Mouse (Mus musculus) gastrocnemius, postnatal 4 days (tissue): ENCODE results near the gene L3mbtl1. TPM values are rescaled to one million over a fixed set of nuclear protein-coding genes. Genes with fewer than 3 reads are reported as not detected.

ENCODE experiments used
- DNase-seq, 2 experiments: peaks; one replicate each; pipeline ENCODE4 v3.0.0; 2021 to 2022; ENCODE audit warnings: low spot score in 2 of 2, mixed read lengths in 2 of 2
- total RNA-seq, 2 experiments: library from RNA; stranded (reverse); gene quantifications; 2 replicates each; pipeline ENCODE4 v1.2.3; 2021

Gene L3mbtl1
- total RNA-seq, 2 experiments from 2014 or later: 0.17 to 0.70 TPM

DNA sequence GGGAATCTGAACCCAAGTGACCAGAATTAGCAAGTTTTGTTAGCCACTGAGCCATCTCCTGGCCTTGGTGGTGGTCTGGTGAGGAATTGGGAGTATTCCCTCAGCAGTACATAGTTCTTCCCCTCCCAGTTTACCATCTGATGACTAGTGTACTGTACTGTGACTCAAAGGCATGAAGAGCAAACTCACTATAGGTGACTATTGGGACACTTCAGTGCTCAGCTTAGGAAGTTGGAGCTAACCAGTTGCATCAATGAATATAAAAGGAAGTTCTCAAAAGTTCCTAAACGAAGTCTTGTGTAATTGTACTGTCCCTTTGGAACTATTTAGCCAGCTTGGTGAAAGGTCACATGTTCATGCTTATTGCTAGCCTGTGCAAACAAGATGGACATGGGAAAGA lies 3.7 kb upstream of the L3mbtl1 start:
- DNase-seq: no peak

DNA sequence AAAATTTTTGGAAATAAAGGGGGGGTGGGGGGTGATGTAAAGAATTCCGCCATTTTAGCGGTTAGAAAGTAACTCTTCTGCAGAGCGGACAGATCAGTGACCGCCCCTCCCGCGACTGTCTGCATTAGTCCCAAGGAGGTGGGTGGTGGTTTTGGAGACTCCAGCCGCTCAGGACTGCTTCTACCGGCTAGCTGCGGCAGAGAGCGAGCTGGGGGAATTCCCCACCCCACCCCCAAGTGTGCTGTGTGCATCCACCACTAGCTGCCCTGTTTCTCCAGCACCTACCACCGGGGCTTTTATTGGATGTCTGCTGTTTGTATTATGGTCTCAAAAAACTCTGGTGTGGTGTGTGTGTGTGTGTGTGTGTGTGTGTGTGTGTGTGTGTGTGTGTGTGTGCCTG lies 659 bp downstream of the L3mbtl1 start:
- no peak for DNase-seq

DNA sequence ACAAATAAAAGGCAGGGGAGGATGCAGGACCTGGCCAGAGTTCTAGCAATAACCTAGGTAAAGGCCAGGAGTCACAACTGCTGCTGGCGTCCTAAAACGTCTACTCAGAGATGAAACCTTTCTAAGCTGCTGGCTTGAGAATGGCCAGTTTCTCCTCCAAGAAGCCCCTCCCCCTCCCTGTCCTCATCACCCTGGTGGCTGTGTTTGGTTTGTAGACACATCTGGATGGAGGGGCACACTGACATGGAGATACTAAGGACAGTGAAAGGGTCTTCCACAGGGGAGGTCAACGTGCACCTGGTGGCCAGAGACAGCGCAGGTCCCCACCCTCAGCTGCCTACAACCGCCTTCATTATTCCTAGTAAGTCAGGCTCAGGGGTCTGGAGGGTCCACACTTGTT lies 3.7 kb downstream of the L3mbtl1 start:
- DNase-seq: no peak

DNA sequence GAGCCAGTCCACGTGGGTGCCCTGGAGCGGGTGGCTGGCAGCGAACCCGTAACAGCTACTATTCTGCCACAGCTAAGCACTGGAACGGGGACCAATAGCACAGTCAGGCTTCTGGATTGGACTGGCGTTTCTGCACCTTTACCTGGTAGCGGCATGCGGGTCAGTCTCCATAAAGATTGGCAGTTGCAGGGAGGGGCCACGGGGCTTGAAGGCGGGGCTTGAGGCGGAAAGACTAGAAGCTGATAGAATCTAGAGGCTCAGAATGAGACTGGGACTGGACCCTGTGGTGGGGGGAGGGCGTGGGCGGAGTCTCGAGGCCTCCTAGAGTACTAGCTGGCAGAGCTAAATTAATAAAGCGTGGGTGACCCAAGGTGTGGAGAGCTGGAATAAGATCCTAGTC lies 4.5 kb downstream of the L3mbtl1 start:
- DNase-seq: no peak

DNA sequence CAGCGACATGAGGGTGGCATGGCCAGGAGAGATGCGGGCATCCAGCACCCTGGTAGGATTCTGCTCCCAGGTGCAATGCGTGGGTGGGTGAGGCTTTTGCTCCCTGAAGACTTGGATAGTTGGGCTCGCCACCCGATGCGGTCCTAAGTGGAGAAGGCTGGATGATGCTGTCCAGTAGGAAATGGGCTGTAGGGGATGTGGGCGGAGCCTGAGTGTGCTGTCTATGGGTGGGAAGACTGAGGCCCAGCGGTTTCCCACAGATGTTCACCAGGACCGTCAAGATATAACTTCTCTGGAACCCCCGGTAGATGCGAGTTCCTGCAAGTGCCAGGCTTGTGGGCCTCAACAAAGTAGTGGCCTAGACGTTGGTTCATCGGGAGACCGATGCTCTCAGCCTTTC lies 4.9 kb downstream of the L3mbtl1 start:
- DNase-seq: no peak

DNA sequence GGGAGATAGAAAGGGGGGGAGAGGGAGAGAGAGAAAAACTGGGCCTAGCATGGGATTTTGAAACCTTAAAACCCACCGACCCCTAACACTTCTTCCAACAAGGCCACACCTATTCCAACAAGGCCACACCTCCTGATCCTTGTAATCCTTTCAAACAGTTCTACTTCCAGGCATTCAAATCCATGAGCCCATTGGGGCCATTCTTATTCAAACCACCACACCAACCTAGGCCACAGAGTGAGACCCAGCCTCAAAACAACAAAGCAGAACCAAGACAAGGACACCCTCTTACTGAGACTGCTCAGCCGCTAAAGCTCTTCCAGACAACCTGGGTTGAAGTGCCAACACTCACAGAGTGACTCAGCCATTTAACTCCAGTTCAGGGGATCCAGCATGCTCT lies 7.5 kb downstream of the L3mbtl1 start:
- DNase-seq: no peak

DNA sequence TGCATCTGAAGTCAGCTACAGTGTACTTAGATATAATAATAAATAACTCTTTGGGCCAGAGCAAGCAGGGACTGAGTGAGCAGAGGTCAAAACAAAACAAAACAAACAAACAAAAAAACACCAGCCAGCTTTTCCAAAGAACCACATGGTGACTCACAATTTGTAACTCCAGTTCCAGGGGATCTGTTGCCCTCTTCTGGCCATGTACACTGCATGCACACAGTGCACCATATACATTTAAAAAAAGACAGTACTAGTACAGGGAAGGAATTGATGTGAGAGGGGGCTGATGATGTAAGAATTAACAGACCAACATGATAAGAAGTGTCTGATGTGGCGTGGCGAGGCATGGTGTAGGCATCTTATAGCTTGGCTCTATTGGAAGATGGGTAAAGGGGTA lies 13.6 kb downstream of the L3mbtl1 start:
- no peak for DNase-seq

DNA sequence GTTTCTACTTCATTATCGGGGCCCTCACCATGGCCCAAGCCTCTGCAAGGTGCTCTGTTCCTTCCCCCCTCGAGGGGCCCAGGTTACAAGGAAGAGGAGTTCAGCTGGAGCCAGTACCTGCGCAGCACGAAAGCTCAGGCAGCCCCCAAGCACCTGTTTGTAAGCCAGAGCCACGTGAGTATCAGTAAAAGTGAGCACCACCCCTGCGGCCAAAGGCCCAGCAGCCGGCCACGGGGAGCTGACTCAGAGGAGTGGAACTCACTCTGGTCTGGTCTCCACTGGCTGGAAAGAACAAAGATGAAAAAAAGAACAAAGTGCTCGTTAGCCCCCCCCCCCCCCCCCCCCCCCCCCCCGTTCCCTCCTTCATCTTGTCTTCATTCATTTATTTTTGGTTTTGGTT lies 18.0 kb downstream of the L3mbtl1 start:
- no peak for DNase-seq

DNA sequence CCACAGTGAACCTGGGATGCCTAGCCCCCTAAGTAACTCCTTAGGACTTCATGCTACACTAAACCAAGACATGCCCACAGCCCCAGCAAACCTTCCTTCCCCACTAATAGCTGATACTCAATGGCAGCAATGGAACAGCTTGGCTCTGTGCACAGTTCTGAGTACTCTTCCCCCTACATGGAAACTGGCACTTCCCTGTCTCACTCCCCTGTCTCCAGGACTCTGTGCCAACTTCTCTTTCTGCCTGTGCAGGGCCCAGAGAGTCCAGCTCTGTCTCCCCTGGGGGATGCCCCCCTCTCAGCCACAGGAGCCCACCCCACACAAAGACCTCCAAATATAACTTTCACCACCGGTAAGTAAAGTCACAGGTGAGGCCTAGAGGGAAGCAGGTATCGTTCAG lies 23.5 kb downstream of the L3mbtl1 start:
- DNase-seq: no peak

DNA sequence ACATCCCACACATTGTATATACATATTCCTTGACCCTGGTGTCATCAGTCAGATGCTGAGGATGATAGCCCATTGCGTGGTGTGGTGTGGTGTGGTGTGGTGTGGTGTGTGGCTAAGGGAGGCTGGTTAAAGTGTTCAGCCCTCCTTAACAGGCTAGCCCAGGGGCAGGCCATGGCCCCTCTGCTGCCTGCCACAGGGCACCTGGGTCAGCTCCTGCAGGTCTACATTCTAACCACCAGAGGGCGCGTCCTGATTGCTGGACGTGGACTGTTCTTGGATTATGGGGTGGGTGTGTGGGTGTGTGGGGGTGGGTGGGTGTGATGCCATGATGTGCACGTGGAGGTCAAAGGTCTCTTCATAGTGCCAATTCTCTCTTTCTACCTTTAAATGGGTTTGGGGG lies 25.1 kb downstream of the L3mbtl1 start:
- no peak for DNase-seq

DNA sequence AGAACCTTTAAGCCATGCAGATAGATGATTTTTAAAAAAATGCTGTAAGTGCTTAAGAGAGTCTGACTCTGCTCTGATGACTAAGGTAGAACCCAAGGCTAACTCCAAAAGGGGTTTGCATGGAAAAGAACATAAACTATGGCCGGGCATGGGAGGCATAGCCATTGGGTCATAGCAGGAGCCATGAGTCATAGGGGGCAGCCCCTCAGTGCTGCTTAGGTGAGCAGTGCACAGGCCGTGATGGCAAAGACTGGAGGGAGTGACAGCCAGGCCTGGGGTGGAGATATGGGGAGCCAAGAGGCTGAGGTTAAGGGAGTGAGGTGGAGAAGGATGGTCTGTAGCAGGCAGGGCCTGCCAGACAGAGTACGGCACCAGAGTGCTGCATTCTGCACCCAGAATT lies 25.8 kb downstream of the L3mbtl1 start:
- no peak for DNase-seq

DNA sequence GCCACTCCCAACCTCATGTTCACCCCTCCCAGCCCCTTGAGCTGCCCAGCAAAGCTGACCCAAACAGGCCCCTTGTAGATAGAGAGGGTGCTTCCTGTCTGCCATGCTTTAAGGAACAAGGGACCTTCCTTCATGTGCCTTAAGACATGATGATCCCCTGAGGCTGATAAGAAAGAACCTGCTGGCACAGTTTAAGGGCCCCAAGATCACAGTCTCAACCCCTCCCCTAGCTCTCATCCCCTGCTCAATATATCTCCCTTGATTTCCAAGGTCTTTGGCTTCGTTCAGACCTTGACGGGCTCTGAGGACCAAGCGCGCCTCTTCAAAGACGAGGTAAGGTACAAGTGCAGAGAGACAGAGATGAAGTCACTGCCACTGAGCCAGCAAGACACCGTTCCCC lies 27.6 kb downstream of the L3mbtl1 start:
- DNase-seq: no peak

DNA sequence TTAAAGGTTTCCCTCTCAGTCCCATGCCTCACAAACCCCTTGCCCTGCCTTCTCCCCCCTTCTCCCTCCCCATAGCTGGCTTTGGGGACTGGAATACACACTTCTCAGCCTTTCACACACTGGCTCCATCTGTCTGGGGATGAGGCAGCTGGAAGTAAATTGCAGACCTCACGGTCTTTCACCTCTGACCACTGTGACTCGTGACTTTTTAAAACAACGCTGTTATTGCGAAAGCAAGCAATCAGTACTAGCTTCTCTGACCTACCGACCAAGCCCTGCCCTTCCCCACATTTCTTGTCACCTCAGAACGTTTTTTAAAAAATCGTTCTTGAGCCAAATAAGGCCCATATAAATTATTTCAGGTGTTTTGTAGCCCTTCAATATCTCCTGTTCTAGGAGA lies 29.5 kb downstream of the L3mbtl1 start:
- no peak for DNase-seq

DNA sequence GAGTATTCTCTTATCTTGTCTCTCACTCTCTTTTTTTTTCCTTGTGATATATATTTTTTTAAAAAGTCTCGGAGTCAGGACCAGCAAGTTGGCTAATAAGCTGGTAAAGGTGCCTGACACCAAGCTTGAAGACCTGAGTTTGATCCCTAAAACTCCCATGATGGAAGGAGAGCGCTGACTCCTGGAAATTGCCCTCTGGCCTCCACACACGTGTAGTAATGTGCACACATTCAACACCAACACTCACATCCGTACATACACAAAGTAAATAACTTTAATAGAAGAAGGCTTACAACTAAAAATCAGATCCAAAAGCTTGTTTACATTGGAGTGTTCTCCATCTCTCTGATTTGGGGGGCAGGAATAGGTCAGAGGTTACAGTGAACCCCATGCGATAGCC lies 29.9 kb downstream of the L3mbtl1 start:
- DNase-seq: no peak

DNA sequence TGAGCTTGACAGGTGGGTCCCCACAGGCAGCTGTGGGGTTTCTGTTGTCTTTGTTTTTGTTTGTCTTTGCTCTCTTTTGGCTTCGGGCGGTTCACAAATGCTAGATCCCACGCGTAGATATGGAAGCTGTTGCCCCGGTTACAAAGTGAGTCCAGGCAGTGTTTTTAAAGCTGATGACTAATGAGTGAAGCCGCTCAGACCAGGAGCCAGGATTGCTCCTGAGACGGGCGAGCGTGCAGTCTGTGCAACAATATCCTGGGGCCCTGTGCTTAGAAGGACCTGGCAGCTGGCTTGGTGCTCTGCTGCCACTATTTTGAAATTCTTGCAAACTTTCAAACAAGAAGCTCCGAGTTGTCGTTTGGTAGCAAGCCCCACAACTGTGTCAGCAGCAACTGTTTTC lies 30.4 kb downstream of the L3mbtl1 start:
- no peak for DNase-seq

DNA sequence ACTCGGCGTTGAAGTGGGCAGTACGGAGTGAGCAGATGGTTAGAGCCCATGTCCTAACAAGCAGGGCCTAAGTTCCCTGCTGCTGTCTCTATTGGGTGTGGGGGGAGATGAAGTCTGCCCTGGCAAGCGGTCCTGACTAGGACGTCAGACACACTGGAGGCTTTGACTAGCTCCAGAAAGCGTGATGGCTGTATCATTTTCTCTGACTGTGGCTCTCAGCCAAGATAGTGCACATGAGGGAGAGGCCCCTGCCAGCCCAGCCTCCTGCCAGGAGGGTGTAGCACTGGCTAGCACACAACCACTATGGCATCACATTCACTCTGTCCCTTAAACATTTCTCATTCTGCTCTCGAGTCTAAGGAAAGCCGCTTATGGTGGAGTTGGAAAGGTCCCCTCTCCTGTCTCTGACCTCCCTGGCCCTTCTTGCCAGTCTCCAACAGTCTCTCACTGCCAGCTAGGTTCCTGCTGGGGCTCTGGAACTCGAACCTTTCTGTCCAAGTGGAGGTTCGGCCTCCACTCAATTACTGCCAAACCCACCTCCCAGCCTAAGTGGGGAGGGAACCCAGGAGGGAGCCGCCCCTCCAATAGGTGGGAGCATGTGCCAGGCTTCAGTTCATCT lies 32.0 kb downstream of the L3mbtl1 start:
- DNase-seq: no peak

DNA sequence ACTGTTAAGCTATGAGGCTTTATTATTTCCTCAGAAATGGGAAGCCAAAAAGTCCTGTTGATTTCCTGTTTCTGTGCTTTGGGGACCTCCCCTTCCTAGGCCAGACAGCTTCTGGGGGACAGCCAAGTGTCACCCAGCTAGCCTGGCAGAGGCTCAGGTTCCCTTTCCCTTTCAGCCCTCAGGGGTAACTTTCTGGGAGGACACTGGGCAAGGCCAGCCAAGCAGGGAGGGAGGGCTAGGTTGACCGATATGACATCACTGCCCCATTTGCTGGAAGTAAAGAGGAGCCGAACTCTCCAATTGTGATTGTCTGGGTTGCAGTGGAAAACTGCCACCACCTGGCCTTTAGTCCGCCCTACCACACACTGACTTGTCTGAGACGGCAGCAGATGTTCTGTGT lies 32.7 kb downstream of the L3mbtl1 start:
- no peak for DNase-seq

DNA sequence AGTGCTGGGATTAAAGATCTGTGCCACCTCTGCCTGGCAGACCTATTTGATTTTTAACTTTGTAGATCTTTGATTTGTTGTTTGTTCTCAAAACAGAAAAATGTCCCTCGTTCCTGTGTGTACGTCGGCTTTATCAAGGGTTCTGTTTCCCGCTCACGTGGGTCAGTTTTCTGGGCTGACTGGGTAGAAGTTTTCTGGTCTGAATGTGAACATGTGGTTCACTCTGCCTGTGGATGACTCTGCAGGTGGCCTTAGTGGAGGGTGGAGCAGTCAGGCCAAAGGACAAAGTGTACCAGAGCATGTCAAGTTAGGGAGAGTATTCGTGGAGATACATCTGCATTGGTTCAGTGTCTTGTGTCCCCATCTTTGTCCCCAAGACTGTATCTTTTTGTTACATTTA lies 41.1 kb downstream of the L3mbtl1 start:
- no peak for DNase-seq

DNA sequence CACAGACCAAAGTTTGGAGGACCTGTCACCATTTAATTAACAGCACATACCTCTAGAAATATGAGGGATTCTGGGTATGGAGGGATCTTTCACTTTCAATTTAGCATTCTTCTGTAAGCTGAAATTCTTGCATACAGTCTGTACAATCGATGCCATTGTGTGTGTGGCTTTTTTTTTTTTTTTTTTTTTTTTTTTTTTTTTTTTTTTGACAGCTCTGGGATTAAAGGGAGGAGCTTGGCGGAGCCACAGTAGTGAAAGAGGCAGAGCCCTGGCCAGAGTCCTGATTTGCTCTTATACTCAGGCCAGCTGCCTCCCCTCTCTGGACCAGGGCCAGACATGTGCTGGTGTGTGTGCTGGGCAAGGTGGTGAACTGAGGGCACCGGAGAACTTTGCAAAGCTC lies 42.7 kb downstream of the L3mbtl1 start:
- peak in 1 of 2 experiments; percentile 47 for DNase-seq

DNA sequence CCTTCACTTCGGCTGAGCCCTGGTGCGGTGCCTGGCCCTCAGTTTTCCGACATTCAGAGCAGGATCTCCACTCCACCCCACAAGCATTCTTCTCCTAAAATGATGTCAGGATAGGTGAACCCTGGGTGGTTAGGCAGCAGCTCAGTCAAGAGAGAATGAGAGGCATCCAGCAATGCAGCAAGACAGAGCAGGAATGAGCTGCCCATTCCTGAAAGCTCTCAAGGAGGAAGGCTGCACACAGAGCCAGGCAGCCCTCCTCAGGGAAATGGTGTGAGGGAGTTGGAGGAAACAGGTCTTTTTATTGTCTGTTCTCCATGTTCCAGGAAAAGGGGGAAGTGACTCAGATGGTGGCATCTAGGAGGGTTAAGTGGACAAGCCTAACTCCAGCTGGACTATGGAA lies 43.5 kb downstream of the L3mbtl1 start:
- no peak for DNase-seq

DNA sequence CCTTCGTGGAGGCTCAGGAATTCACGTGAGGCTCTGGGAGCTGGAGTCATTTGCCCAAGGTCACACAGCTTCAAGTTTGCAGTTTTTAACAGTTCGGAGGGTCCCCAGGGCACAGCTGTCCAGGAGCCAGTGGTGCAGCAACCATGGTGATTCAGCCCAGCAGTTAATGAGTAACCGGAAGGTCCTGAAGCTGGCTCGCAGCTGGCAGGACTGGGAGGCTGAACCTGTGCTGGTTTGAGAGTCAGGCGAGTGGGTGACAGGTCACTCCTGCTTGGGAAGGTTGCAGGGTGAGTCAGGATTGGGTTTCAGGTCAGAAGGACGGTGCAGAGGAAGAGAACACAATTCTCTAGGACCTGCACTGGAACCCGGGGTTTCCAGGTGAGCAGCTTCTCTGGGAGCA lies 43.9 kb downstream of the L3mbtl1 start, which contains the start of gene Sgk2:
Sgk2 (plus strand) TSS at position 113 of the 400 bp plus-strand sequence.
- no peak for DNase-seq

DNA sequence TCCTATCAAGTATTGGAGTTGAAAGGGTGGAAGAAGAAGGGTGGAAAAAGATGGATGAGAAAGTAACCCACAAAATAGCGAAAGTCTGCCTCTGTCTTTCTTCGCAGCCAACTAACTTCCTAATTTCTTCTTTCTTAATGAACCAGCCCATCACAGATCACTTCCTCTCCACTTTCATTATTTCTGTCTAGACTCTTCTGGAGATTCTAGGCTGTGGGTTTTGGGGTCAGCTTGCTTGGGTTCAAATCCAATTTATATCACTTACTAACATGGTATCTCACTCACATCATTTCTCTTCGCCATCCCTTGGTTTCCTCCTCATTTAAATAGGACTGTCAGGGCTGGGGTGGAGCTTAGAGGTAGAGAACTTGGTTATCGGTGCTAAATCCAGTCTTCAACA lies 45.0 kb downstream of the L3mbtl1 start:
- no peak for DNase-seq

DNA sequence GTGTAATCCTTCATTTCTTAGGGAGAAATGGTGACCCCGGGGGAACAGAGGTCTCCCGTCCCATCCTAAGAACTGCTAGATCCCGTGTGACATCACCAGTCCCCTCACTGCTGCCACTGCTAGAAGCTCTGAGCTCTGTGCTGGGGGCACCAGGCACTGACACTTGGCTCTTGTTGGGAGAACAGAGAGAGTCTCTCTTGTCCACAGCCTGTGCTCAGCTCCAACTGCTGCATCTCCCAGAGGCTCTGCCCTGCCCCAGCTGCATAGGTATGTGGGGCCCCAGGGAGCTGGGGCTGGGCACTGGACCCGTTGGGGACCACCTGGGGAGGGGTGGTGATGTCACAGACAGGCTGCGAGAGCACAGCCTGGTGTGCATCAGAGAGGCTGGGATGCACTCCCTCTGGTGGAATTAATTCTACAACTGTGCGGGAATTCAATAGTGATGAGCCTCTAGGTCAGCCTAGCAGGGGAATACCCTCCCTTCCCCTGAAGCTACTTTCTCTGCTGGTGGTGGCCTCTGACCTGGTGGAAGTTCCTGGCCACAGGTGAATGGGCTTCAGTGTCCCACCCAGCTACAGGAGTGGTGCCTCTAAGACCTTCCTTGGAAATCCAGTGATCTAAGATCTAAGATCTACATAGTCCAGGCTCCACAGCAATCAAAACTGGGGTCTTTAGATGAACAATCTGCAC lies 48.3 kb downstream of the L3mbtl1 start:
- no peak for DNase-seq
